Mouse (Mus musculus): ENCODE results near the gene Psapl1. TPM values are rescaled to one million over a fixed set of nuclear protein-coding genes. Genes with fewer than 3 reads are reported as not detected.

Gene Psapl1
- total and polyA plus RNA-seq, 2 experiments: not detected

DNA sequence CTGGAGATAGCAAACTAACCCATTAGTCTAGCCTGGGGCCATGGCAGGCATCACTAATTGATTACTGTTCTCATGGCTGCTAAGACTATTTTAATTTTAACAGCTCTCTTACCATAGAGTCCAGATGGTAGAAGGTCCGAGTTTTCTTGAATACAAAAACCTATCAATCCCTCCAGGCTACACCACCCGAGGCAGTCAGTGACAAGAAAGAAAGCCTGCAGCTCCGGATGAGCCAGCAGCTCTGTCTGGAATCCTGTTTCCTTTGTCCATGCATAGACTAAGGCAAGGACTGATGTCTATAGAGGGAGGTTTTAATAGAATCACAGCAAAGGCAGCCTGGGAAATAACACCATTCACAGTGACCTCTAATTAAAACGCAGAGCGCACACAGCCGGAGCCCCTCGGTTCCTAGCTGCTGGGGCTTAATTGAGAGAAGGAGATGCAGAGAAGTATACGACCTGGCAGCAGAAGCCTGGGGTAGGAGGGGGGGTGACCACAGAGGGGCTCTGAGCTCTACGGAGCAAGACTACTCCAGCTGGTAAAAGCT lies 29.2 kb upstream of the Psapl1 start:
- Histone ChIP-seq H3K27ac (replicated peaks; ENCODE audit: insufficient read depth, low read depth, low read length) (no peak overlapping the region), H3K27me3 (ENCODE audit: control insufficient read depth, insufficient read depth, low read length) (no peaks in the 10 kb centered on the region), H3K79me2 (ENCODE audit: control insufficient read depth, insufficient read depth, low read length) (no peaks in the 10 kb centered on the region), H3K36me3 (ENCODE audit: control insufficient read depth, insufficient read depth, low read length) (no peaks in the 10 kb centered on the region), H3K9ac (ENCODE audit: low read depth, low read length) (no peak overlapping the region), H3K4me1 (ENCODE audit: control insufficient read depth, insufficient read depth, low read length) (peaks cover 22% of the 10 kb centered on the region), H3K4me3 (ENCODE audit: insufficient read depth, low read depth, low read length) (no peak overlapping the region)
- TF ChIP-seq POLR2A (IDR thresholded peaks at IDR 0.05; ENCODE audit: extremely low read depth, insufficient read depth, low read length): no peak
- DNase-seq (ENCODE audit: extremely low read depth, low read depth, low spot score): no peak
- 88% methylated on average over 9 of the region's 9 CpGs for WGBS

DNA sequence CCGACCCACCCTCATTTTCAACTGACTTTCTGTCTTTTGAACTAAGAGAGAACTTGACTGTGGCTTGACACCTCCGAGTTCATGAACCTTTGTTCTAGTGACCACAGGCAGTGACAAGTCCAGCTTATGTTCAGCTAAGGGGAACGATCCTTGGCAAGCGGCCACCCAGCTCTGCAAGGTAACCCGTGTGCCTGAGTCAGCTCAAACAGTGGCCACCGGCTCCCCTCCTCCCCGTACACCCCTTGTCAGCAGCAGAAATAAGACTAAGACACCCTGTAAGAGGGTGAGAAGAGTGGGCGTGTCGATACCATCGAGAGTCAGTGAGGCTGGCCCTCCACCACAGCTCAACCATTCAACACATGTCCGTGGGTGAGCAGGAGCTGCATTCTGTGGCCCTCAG lies 27.4 kb upstream of the Psapl1 start:
- no peaks in the 10 kb centered on the region for H3K36me3 ChIP-seq (ENCODE audit: control insufficient read depth, insufficient read depth, low read length)
- WGBS: 44% methylated on average over 11 of the region's 11 CpGs
- H3K79me2 ChIP-seq (ENCODE audit: control insufficient read depth, insufficient read depth, low read length): no peaks in the 10 kb centered on the region
- no peak overlapping the region for H3K4me3 ChIP-seq (ENCODE audit: insufficient read depth, low read depth, low read length)
- H3K9ac ChIP-seq (ENCODE audit: low read depth, low read length): no peak overlapping the region
- H3K4me1 ChIP-seq (ENCODE audit: control insufficient read depth, insufficient read depth, low read length): peaks cover 8% of the 10 kb centered on the region
- H3K27ac ChIP-seq (replicated peaks; ENCODE audit: insufficient read depth, low read depth, low read length): peak overlapping the region; percentile 71
- TF ChIP-seq CTCF (IDR thresholded peaks at IDR 0.05; ENCODE audit: low read depth, low read length) (no peak), POLR2A (IDR thresholded peaks at IDR 0.05; ENCODE audit: extremely low read depth, insufficient read depth, low read length) (no peak)
- H3K27me3 ChIP-seq (ENCODE audit: control insufficient read depth, insufficient read depth, low read length): no peaks in the 10 kb centered on the region
- peak; percentile 91 for DNase-seq (ENCODE audit: extremely low read depth, low read depth, low spot score)

DNA sequence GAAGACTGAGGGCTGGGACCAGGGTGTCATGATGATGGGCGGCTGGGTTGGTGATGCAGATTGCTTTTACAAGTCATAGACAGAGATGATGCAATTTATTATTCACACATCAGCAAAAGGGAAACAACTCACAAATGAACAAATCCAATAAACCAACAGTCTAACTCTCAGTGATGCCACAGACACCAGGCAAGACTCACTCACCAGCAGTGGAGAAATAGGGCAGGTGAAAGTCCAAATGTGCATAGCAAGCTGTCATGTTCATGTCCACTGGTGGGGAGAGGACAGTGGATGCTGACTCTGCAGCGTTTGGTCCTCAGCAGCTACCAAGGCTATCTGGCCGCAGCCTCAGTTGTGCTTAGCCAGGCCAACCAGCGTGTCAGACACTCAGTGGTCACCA lies 26.9 kb upstream of the Psapl1 start:
- Histone ChIP-seq H3K4me3 (ENCODE audit: insufficient read depth, low read depth, low read length) (no peak overlapping the region), H3K9ac (ENCODE audit: low read depth, low read length) (no peak overlapping the region; the same call in 1 of the 2 replicates), H3K27me3 (ENCODE audit: control insufficient read depth, insufficient read depth, low read length) (no peaks in the 10 kb centered on the region), H3K36me3 (ENCODE audit: control insufficient read depth, insufficient read depth, low read length) (no peaks in the 10 kb centered on the region), H3K4me1 (ENCODE audit: control insufficient read depth, insufficient read depth, low read length) (peaks cover 8% of the 10 kb centered on the region), H3K27ac (replicated peaks; ENCODE audit: insufficient read depth, low read depth, low read length) (peak overlapping the region; percentile 71), H3K79me2 (ENCODE audit: control insufficient read depth, insufficient read depth, low read length) (no peaks in the 10 kb centered on the region)
- TF ChIP-seq POLR2A (IDR thresholded peaks at IDR 0.05; ENCODE audit: extremely low read depth, insufficient read depth, low read length) (no peak), CTCF (IDR thresholded peaks at IDR 0.05; ENCODE audit: low read depth, low read length) (no peak)
- peak; percentile 91 for DNase-seq (ENCODE audit: extremely low read depth, low read depth, low spot score)
- WGBS: 35% methylated on average over 4 of the region's 4 CpGs

GRCm38 (mm10) chr5:36178215-36178614 lies 25.6 kb upstream of the Psapl1 start:
- Histone ChIP-seq H3K27me3 (ENCODE audit: control insufficient read depth, insufficient read depth, low read length) (no peaks in the 10 kb centered on the region), H3K79me2 (ENCODE audit: control insufficient read depth, insufficient read depth, low read length) (no peaks in the 10 kb centered on the region), H3K4me3 (ENCODE audit: insufficient read depth, low read depth, low read length) (no peak overlapping the region), H3K4me1 (ENCODE audit: control insufficient read depth, insufficient read depth, low read length) (peaks cover 8% of the 10 kb centered on the region), H3K36me3 (ENCODE audit: control insufficient read depth, insufficient read depth, low read length) (no peaks in the 10 kb centered on the region), H3K9ac (ENCODE audit: low read depth, low read length) (no peak overlapping the region), H3K27ac (replicated peaks; ENCODE audit: insufficient read depth, low read depth, low read length) (no peak overlapping the region)
- 53% methylated on average over 7 of the region's 7 CpGs for WGBS
- no peak for TF ChIP-seq POLR2A (IDR thresholded peaks at IDR 0.05; ENCODE audit: extremely low read depth, insufficient read depth, low read length)
- no peak for TF ChIP-seq CTCF (IDR thresholded peaks at IDR 0.05; ENCODE audit: low read depth, low read length)
- no peak for DNase-seq (ENCODE audit: extremely low read depth, low read depth, low spot score)

DNA sequence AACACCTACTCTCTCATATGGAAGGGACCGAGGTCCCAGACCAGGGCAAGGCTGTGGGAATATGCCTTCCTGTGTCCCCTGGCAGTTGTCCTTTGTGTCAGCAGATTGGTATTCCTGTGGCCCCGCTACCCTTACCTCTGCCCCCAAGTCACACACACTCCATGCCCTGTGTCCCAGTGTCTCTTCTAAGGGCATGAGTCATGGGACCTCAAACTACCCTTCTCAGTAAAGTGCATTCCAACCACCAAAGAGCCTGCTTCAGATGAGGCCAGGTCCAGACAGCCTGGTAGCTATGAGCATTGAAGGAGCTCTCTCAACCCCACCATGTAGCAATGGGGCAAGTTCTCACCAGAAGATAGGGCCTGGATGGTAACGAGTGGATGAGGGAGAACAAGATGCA lies 25.0 kb upstream of the Psapl1 start:
- Histone ChIP-seq H3K4me1 (ENCODE audit: control insufficient read depth, insufficient read depth, low read length) (peaks cover 8% of the 10 kb centered on the region), H3K79me2 (ENCODE audit: control insufficient read depth, insufficient read depth, low read length) (no peaks in the 10 kb centered on the region), H3K4me3 (ENCODE audit: insufficient read depth, low read depth, low read length) (no peak overlapping the region), H3K27ac (replicated peaks; ENCODE audit: insufficient read depth, low read depth, low read length) (no peak overlapping the region), H3K36me3 (ENCODE audit: control insufficient read depth, insufficient read depth, low read length) (no peaks in the 10 kb centered on the region), H3K27me3 (ENCODE audit: control insufficient read depth, insufficient read depth, low read length) (no peaks in the 10 kb centered on the region), H3K9ac (ENCODE audit: low read depth, low read length) (no peak overlapping the region)
- no peak for DNase-seq (ENCODE audit: extremely low read depth, low read depth, low spot score)
- TF ChIP-seq CTCF (IDR thresholded peaks at IDR 0.05; ENCODE audit: low read depth, low read length) (no peak), POLR2A (IDR thresholded peaks at IDR 0.05; ENCODE audit: extremely low read depth, insufficient read depth, low read length) (no peak)
- WGBS: 95% methylated on average over 3 of the region's 3 CpGs

DNA sequence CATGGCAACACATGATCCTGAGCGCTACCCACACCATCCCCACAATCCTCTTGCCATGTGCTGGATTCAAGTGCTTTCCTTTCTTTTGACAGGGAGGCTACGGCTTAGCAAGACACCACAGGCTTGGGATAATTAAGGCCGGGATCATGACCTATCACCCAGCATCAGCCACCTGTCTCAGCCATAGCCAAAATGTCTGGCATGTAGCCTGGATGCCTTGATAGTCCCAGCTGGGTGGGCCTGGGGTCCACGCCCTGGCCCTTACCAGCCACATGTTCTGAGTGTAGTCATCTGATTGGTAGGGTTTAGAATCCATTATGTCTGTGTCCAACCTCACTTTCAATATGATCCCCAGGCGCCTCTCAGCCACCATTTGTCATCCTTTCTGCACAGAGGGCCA lies 24.1 kb upstream of the Psapl1 start:
- no peaks in the 10 kb centered on the region for H3K79me2 ChIP-seq (ENCODE audit: control insufficient read depth, insufficient read depth, low read length)
- DNase-seq (ENCODE audit: extremely low read depth, low read depth, low spot score): no peak
- H3K4me1 ChIP-seq (ENCODE audit: control insufficient read depth, insufficient read depth, low read length): peaks cover 8% of the 10 kb centered on the region
- H3K27ac ChIP-seq (replicated peaks; ENCODE audit: insufficient read depth, low read depth, low read length): no peak overlapping the region
- H3K27me3 ChIP-seq (ENCODE audit: control insufficient read depth, insufficient read depth, low read length): no peaks in the 10 kb centered on the region
- H3K4me3 ChIP-seq (ENCODE audit: insufficient read depth, low read depth, low read length): no peak overlapping the region
- no peaks in the 10 kb centered on the region for H3K36me3 ChIP-seq (ENCODE audit: control insufficient read depth, insufficient read depth, low read length)
- WGBS: 95% methylated on average over 5 of the region's 5 CpGs
- H3K9ac ChIP-seq (ENCODE audit: low read depth, low read length): no peak overlapping the region
- no peak for TF ChIP-seq POLR2A (IDR thresholded peaks at IDR 0.05; ENCODE audit: extremely low read depth, insufficient read depth, low read length)
- TF ChIP-seq CTCF (IDR thresholded peaks at IDR 0.05; ENCODE audit: low read depth, low read length): no peak
